Mouse (Mus musculus): ENCODE data around the gene Gkn2.

DNA sequence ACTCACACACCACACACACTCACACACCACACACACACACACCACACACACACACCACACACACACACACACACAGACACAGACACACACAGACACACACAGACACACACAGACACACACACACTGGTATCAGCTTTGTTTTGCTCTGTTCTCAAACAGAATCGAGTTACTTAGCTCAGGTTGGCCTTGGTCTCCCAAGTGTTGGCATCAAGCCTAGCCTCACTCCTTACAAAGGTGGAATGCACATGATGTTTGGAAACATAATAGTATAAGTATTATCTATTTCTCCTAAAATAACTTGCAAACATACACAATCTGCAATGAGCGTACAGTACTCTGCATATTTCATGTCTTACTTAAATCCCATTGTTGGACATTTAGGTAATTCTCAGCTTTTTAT, 40.8 kb upstream of the Gkn2 start:
- TF ChIP-seq CTCF (IDR thresholded peaks at IDR 0.05; ENCODE audit: insufficient read depth, low read depth, low read length) (no peak), POLR2A (IDR thresholded peaks at IDR 0.05; ENCODE audit: insufficient read depth, low read depth, low read length) (no peak)

Data from olfactory bulb, adult 2 months (tissue).